Mouse (Mus musculus): Measurements from ENCODE around the gene B3galt1.

B3galt1 gene

GRCm38 (mm10) chr2:68079426-68080360 is 514.0 kb downstream of the B3galt1 start:
- DNase-seq: no peak

- no peak for DNase-seq
Measured at GRCm38 (mm10) chr2:68080872-68081280, 515.2 kb downstream of the B3galt1 start.

GRCm38 (mm10) chr2:68084483-68084882 is 518.8 kb downstream of the B3galt1 start:
- DNase-seq: no peak

GRCm38 (mm10) chr2:68086101-68086500 is 520.4 kb downstream of the B3galt1 start:
- DNase-seq: no peak

GRCm38 (mm10) chr2:68091559-68091958 is 525.9 kb downstream of the B3galt1 start:
- no peak for DNase-seq

- DNase-seq: no peak
Measured at GRCm38 (mm10) chr2:68104641-68105040, 539.0 kb downstream of the B3galt1 start.

- DNase-seq: no peak
Measured at GRCm38 (mm10) chr2:68118076-68118475, 552.4 kb downstream of the B3galt1 start.

GRCm38 (mm10) chr2:68124751-68125150 is 559.1 kb downstream of the B3galt1 start:
- DNase-seq: peak; percentile 9

GRCm38 (mm10) chr2:68141094-68141493 is 575.4 kb downstream of the B3galt1 start:
- no peak for DNase-seq

- DNase-seq: no peak
Measured at GRCm38 (mm10) chr2:68143292-68143691, 577.6 kb downstream of the B3galt1 start.

- DNase-seq: no peak
Measured at GRCm38 (mm10) chr2:68159751-68160150, 594.1 kb downstream of the B3galt1 start.

- DNase-seq: no peak
Measured at GRCm38 (mm10) chr2:68160566-68160965, 594.9 kb downstream of the B3galt1 start.

- DNase-seq: no peak
Measured at GRCm38 (mm10) chr2:68162012-68162411, 596.3 kb downstream of the B3galt1 start.

- DNase-seq: no peak
Measured at GRCm38 (mm10) chr2:68171306-68171705, 605.6 kb downstream of the B3galt1 start.
